Mouse (Mus musculus) retina, embryonic 14.5 days (tissue): Measurements from ENCODE around the gene Soat2.
A peak's percentile ranks its signal among the peaks of the same experiment; 100 is the strongest.

Experiments used
- DNase-seq: peaks from one replicate; pipeline ENCODE4 v3.0.0-alpha.2; 2015; ENCODE audit warnings: low spot score

Gene Soat2

GRCm38 (mm10) chr15:102114651-102115260 is 35.6 kb upstream of the Soat2 start:
- DNase-seq, result no peak

- no peak for DNase-seq
These were observed 34.5 kb upstream of the Soat2 start for GRCm38 (mm10) chr15:102115731-102116231.

- no peak for DNase-seq
These were observed 33.4 kb upstream of the Soat2 start for GRCm38 (mm10) chr15:102116753-102117415.

- no peak for DNase-seq
These were observed 32.6 kb upstream of the Soat2 start for GRCm38 (mm10) chr15:102117461-102118443.

- DNase-seq, result no peak
These were observed 31.7 kb upstream of the Soat2 start for GRCm38 (mm10) chr15:102118591-102118990.

GRCm38 (mm10) chr15:102119121-102119830 is 31.1 kb upstream of the Soat2 start:
- DNase-seq, result no peak

GRCm38 (mm10) chr15:102119831-102120170 is 30.5 kb upstream of the Soat2 start:
- no peak for DNase-seq

- no peak for DNase-seq
These were observed 29.8 kb upstream of the Soat2 start for GRCm38 (mm10) chr15:102120530-102120929.

GRCm38 (mm10) chr15:102126303-102126702 is 24.0 kb upstream of the Soat2 start:
- no peak for DNase-seq

- DNase-seq, result no peak
These were observed 17.0 kb upstream of the Soat2 start for GRCm38 (mm10) chr15:102133314-102133713.

GRCm38 (mm10) chr15:102134709-102135108 is 15.6 kb upstream of the Soat2 start:
- no peak for DNase-seq

GRCm38 (mm10) chr15:102135522-102136128 is 14.7 kb upstream of the Soat2 start:
- no peak for DNase-seq

- peak; percentile 96 for DNase-seq
These were observed 14.1 kb upstream of the Soat2 start, which contains the start of gene Spryd3 for GRCm38 (mm10) chr15:102136129-102136758. Gene Spryd3, minus strand, starts transcription at chr15:102136234.

GRCm38 (mm10) chr15:102141120-102141519 is 9.2 kb upstream of the Soat2 start:
- no peak for DNase-seq

- no peak for DNase-seq
These were observed 7.1 kb upstream of the Soat2 start for GRCm38 (mm10) chr15:102142914-102143912.

GRCm38 (mm10) chr15:102144274-102144711 is 6.0 kb upstream of the Soat2 start, which contains the start of gene Igfbp6:
Gene Igfbp6, plus strand, starts transcription at chr15:102144362.
- DNase-seq, result peak; percentile 34

- DNase-seq, result no peak
These were observed 5.6 kb upstream of the Soat2 start for GRCm38 (mm10) chr15:102144726-102145125.

- DNase-seq, result no peak
These were observed 5.0 kb upstream of the Soat2 start for GRCm38 (mm10) chr15:102145330-102145729.

- no peak for DNase-seq
These were observed 4.2 kb upstream of the Soat2 start for GRCm38 (mm10) chr15:102146089-102146488.
